Mouse (Mus musculus): ENCODE measurements around the gene Lrrc52. TPM values are rescaled to one million over a fixed set of nuclear protein-coding genes. Genes with fewer than 3 reads are reported as not detected.

Lrrc52 gene
- polyA plus RNA-seq, 2 experiments: 0.02 TPM; not detected in 1

GRCm38 (mm10) chr1:167426681-167427080 lies 39.9 kb downstream of the Lrrc52 start:
- no peak for ATAC-seq (ENCODE audit: insufficient read depth)
- WGBS (ENCODE audit: insufficient replicate concordance): 62% methylated on average over 7 of the region's 7 CpGs

GRCm38 (mm10) chr1:167425572-167425971 lies 41.0 kb downstream of the Lrrc52 start:
- Histone ChIP-seq H3K4me1 (replicated peaks; ENCODE audit: control insufficient read depth in 2 of 2, insufficient read depth in 2 of 2, low read length in 1 of 2) (no peaks in the 10 kb centered on the region), H3K27ac (no peak overlapping the region), H3K9me3 (ENCODE audit: control insufficient read depth, low read length) (no peaks in the 10 kb centered on the region), H3K9ac (replicated peaks) (no peak overlapping the region), H3K4me3 (ENCODE audit: insufficient read depth in 1 of 2, low read depth in 2 of 2, low read length in 2 of 2) (no peak overlapping the region), H3K36me3 (replicated peaks; ENCODE audit: control insufficient read depth, insufficient read depth, low read depth) (no peaks in the 10 kb centered on the region), H3K27me3 (ENCODE audit: control insufficient read depth, insufficient read depth, low read length) (no peaks in the 10 kb centered on the region), H3K4me2 (ENCODE audit: low read depth) (no peak overlapping the region)
- TF ChIP-seq EP300 (IDR thresholded peaks at IDR 0.05; ENCODE audit: low read depth): no peak
- TF ChIP-seq CTCF (IDR thresholded peaks at IDR 0.05; ENCODE audit: low read depth): no peak
- no peak for ATAC-seq (ENCODE audit: insufficient read depth)
- no peak for DNase-seq (ENCODE audit: low read depth in 3 of 3, low spot score in 3 of 3)
- WGBS (ENCODE audit: insufficient replicate concordance): 66% methylated on average over 5 of the region's 5 CpGs

More at GRCm38 (mm10) chr1:167426681-167427080, 39.9 kb downstream of the Lrrc52 start:
- no peaks in the 10 kb centered on the region for H3K4me1 ChIP-seq (replicated peaks; ENCODE audit: control insufficient read depth in 2 of 2, insufficient read depth in 2 of 2, low read length in 1 of 2)
- TF ChIP-seq EP300 (IDR thresholded peaks at IDR 0.05; ENCODE audit: low read depth): no peak
- no peaks in the 10 kb centered on the region for H3K36me3 ChIP-seq (replicated peaks; ENCODE audit: control insufficient read depth, insufficient read depth, low read depth)
- H3K27me3 ChIP-seq (ENCODE audit: control insufficient read depth, insufficient read depth, low read length): no peaks in the 10 kb centered on the region
- H3K27ac ChIP-seq: no peak overlapping the region
- no peak for DNase-seq (ENCODE audit: low read depth in 3 of 3, low spot score in 3 of 3)
- H3K9ac ChIP-seq (replicated peaks): no peak overlapping the region
- no peaks in the 10 kb centered on the region for H3K9me3 ChIP-seq (ENCODE audit: control insufficient read depth, low read length)
- H3K4me3 ChIP-seq (ENCODE audit: insufficient read depth in 1 of 2, low read depth in 2 of 2, low read length in 2 of 2): no peak overlapping the region
- no peak overlapping the region for H3K4me2 ChIP-seq (ENCODE audit: low read depth)

- 65% methylated on average over 11 of the region's 11 CpGs for WGBS (ENCODE audit: insufficient replicate concordance)
- no peaks in the 10 kb centered on the region for H3K4me1 ChIP-seq (replicated peaks; ENCODE audit: control insufficient read depth in 2 of 2, insufficient read depth in 2 of 2, low read length in 1 of 2)
- DNase-seq (ENCODE audit: low read depth in 3 of 3, low spot score in 3 of 3): no peak
- no peaks in the 10 kb centered on the region for H3K27me3 ChIP-seq (ENCODE audit: control insufficient read depth, insufficient read depth, low read length)
- H3K4me3 ChIP-seq (ENCODE audit: insufficient read depth in 1 of 2, low read depth in 2 of 2, low read length in 2 of 2): no peak overlapping the region
- TF ChIP-seq EP300 (IDR thresholded peaks at IDR 0.05; ENCODE audit: low read depth) (no peak), CTCF (IDR thresholded peaks at IDR 0.05; ENCODE audit: low read depth) (no peak)
- H3K9me3 ChIP-seq (ENCODE audit: control insufficient read depth, low read length): no peaks in the 10 kb centered on the region
- H3K9ac ChIP-seq (replicated peaks): no peak overlapping the region
- no peak overlapping the region for H3K4me2 ChIP-seq (ENCODE audit: low read depth)
- no peak for ATAC-seq (ENCODE audit: insufficient read depth)
- no peaks in the 10 kb centered on the region for H3K36me3 ChIP-seq (replicated peaks; ENCODE audit: control insufficient read depth, insufficient read depth, low read depth)
- no peak overlapping the region for H3K27ac ChIP-seq
Measured at GRCm38 (mm10) chr1:167422501-167423240, 43.9 kb downstream of the Lrrc52 start.

GRCm38 (mm10) chr1:167414846-167415245 lies 51.7 kb downstream of the Lrrc52 start:
- Histone ChIP-seq H3K4me3 (ENCODE audit: insufficient read depth in 1 of 2, low read depth in 2 of 2, low read length in 2 of 2) (no peak overlapping the region), H3K27ac (no peak overlapping the region), H3K36me3 (replicated peaks; ENCODE audit: control insufficient read depth, insufficient read depth, low read depth) (no peaks in the 10 kb centered on the region), H3K9me3 (ENCODE audit: control insufficient read depth, low read length) (no peaks in the 10 kb centered on the region), H3K4me1 (replicated peaks; ENCODE audit: control insufficient read depth in 2 of 2, insufficient read depth in 2 of 2, low read length in 1 of 2) (no peaks in the 10 kb centered on the region), H3K9ac (replicated peaks) (no peak overlapping the region), H3K4me2 (ENCODE audit: low read depth) (no peak overlapping the region), H3K27me3 (ENCODE audit: control insufficient read depth, insufficient read depth, low read length) (peaks cover 4% of the 10 kb centered on the region; the same call in 1 of the 2 replicates)
- WGBS (ENCODE audit: insufficient replicate concordance): 3% methylated on average over 7 of the region's 7 CpGs
- TF ChIP-seq EP300 (IDR thresholded peaks at IDR 0.05; ENCODE audit: low read depth) (no peak), CTCF (IDR thresholded peaks at IDR 0.05; ENCODE audit: low read depth) (peak; percentile 84)
- DNase-seq (ENCODE audit: low read depth in 3 of 3, low spot score in 3 of 3) (peak; percentile 36 to 45 (median 42)), ATAC-seq (ENCODE audit: insufficient read depth) (no peak)

- H3K27me3 ChIP-seq (ENCODE audit: control insufficient read depth, insufficient read depth, low read length): peaks cover 4% of the 10 kb centered on the region; the same call in 1 of the 2 replicates
- no peaks in the 10 kb centered on the region for H3K36me3 ChIP-seq (replicated peaks; ENCODE audit: control insufficient read depth, insufficient read depth, low read depth)
- no peak for TF ChIP-seq EP300 (IDR thresholded peaks at IDR 0.05; ENCODE audit: low read depth)
- no peak for TF ChIP-seq CTCF (IDR thresholded peaks at IDR 0.05; ENCODE audit: low read depth)
- H3K4me2 ChIP-seq (ENCODE audit: low read depth): no peak overlapping the region
- no peaks in the 10 kb centered on the region for H3K4me1 ChIP-seq (replicated peaks; ENCODE audit: control insufficient read depth in 2 of 2, insufficient read depth in 2 of 2, low read length in 1 of 2)
- no peak overlapping the region for H3K9ac ChIP-seq (replicated peaks)
- ATAC-seq (ENCODE audit: insufficient read depth): no peak
- H3K9me3 ChIP-seq (ENCODE audit: control insufficient read depth, low read length): no peaks in the 10 kb centered on the region
- DNase-seq (ENCODE audit: low read depth in 3 of 3, low spot score in 3 of 3): no peak
- H3K27ac ChIP-seq: no peak overlapping the region
- H3K4me3 ChIP-seq (ENCODE audit: insufficient read depth in 1 of 2, low read depth in 2 of 2, low read length in 2 of 2): no peak overlapping the region
- 60% methylated on average over 12 of the region's 12 CpGs for WGBS (ENCODE audit: insufficient replicate concordance)
Measured at GRCm38 (mm10) chr1:167411991-167412715, 54.4 kb downstream of the Lrrc52 start.
